Mouse (Mus musculus) ES-Bruce4 (cell line): ENCODE measurements around the gene Aacs.

Source experiments
- CTCF ChIP-seq: IDR thresholded peaks from one replicate; pipeline ENCODE4 v1.8.1; 2011; ENCODE audit warnings: low read depth, low read length
- EP300 ChIP-seq: IDR thresholded peaks from 2 replicates; pipeline ENCODE4 v1.6.1; 2011; ENCODE audit warnings: low read depth, low read length; ENCODE audit not compliant: insufficient read depth
- POLR2A ChIP-seq: IDR thresholded peaks from one replicate; pipeline ENCODE4 v1.8.1; 2011; ENCODE audit warnings: low read length; ENCODE audit not compliant: insufficient read depth

GRCm38 (mm10) chr5:125443335-125443734, 32.3 kb upstream of the Aacs start:
- peak; percentile 34 for TF ChIP-seq CTCF
- no peak for TF ChIP-seq EP300
- TF ChIP-seq POLR2A = no peak
